Mouse (Mus musculus) T-helper 2 cell (primary cell): Measurements from ENCODE around the gene Serhl.

Experiments used
- in situ Hi-C: fragments of 300-600 bp; cut with MboI, MseI; formaldehyde crosslinking; loops from one replicate; pipeline ENCODE4 v1.15.1; 2025; ENCODE audit warnings: high pct_unique_total_duplicates

Serhl gene

DNA sequence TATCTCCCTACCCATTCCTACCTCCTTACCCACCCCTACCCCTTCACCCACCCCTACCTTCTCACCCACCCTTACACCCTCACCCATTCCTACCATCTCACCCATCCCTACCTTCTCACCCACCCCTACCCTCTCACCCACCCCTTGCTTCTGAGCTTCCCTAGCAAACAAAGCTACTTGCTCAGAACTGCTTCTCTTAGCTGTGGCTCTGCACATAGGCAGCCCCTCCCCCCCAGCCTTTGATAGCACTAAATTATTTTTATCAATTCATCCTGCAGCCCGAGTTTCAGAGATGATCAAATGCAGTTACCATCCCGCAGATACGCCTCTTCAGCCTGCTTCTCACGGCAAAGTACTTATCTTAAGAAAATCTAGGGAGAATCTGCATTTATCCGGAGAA is 5.8 kb upstream of the Serhl start:
- in situ Hi-C loops, result no loop called here

DNA sequence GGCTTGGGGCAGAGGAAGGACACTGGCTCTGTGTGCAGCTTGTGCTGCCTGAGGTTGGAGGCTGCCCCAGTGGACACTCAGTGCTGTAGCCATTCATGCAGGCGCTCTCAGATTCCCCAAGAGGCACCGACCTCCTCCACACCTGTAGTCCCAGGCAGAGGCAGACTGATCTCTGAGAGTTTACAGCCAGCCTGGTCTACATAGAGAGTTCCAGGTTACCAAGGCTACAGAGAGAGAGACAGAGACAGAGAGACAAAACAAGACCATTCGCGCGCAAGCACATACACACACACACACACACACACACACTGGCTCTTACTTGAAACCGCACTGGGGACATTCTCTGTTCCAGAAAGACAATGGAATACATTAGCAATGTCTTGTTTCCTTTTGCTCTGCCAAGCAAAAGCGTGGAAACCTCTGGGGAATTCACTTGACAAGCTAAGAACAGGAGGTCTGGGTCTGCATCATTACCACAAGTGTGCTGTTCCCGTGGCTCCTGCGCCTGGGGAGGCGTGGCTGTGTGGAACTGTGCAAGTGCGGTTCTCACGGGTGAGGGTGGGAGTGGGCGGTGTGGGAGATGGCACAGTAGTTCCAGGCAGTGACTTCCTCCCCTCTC is 5.2 kb upstream of the Serhl start:
- in situ Hi-C loops, result no loop called here

DNA sequence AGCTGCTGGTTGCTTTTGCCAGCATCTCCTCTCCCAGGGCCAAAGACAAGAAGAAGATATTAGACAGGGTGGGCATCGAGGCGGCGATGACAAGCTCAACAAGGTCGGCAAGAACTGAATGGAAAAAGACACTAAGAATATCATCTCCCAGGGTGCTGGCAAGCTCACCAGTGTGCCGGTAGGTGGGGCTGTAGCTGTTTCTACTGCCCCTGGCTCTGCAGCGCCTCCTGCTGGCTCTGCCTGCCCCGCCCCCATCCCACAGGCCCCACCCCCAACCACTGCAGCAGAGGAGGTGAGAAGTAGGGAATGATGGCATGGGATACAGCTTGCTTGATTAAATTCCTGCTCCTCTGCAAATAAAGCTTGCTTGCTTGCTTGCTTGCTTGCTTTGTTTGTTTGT is 3.4 kb upstream of the Serhl start:
- in situ Hi-C loops, result no loop called here

DNA sequence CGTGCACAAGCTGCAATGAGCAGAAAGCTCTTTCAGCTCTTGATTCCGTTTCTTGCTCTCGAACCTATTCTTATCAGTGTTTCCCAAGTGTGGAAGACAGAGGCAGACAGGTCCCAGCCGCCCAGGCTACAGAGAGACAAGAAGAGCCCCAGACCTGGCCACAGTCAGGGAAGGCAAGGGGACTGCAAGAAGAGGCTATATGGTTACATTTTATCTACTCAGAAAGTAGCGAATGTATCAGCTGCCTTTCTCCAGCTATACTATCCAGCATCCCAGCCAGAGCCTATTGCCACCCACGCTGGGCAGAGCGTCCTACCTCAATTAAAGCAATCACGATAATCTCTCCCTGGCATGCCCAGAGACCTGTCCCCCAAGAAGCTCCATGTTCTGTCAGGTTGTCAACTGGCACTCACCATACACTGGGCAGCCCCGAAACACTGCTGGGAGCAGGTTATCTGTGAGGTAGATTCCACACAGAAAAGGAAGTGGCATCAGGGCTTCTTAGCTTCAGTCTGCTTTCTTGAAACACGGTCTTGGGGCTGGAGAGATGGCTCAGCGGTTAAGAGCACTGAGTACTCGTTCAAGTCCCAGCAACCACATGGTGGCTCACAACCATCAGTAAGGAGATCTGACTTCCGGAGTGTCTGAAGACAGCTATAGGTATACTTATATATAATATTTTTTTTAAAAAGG is 2.5 kb upstream of the Serhl start:
- in situ Hi-C loops, result no loop called here

DNA sequence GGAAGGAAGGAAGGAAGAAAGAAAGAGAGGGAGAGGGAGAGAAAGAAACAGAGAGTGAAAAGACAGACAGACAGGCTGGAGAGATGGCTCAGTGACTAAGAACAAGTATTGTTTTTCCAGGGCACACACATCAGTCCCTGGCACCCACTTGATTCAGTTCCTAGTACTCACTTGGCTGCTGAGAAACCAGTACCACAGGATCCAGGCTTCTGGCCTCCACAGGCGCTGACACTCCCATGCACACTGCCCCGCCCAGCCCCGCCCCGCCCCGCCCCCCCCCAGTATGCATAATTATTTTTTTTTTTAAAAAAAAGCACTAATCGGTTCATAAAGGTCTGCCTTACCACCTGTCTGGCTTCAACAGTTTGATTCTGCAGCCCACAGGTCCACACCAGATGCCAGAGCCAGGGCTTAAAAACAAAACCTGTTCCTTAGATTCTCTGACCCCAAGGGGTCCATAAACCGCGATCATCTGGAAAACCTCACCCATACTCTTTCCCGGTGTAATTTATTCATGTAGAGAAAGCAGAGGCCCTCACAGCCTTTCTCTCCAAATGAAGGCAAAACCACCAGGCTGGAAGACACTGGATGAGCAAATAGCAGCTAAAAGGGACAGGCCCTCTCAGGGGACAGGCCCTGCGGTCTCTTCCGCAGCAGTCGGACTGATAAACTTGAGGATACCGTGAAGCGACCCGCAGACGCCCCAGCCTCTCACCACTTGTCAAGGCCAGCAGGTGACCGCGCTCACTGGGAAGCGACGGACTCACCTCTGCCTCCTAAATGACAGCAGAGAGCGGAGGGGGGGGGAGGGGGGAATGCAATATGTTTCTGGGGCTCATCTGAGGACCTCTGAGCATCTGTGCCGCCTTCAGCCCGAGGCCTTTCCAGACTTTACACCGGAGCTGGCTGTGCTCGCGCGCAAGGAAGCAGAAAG is 544 bp upstream of the Serhl start:
- in situ Hi-C loops, result no loop called here

DNA sequence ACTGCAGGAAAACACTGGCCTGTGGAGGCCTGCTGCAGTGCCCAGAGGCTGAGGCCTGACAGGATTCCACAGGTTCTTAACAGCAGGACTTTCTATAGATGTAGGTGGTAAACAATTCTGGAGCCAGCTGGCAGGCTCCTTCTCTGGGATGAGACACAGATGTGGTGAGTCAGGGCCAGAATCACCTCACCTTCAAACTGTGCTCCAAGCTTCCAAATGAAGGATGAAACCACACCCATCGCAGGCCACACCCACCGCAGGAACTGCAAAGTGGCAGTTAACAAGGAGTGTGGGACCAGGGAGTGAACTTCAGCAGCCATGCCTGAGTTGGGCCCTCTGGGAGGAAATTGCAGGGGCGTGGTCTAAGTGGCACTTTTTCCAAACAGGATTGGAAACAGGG is 1.6 kb downstream of the Serhl start:
- in situ Hi-C loops, result no loop called here

DNA sequence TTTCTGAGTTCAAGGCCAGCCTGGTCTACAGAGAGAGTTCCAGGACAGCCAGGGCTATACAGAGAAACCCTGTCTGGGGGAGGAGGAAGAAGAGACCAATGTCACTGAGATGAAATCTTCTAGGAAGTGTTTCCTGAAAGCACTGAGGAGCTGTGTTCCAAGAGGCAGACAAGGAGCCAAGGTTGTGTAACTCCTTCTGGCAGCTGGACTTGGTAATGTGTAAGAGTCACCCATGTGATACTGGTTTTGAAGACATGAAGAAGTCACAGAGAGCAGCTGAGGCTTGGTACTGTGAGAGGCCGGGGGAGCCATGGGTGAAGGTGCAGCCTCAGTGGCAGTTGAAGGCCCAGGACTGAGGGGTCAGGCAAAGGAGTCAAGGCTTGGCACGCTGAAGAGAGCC is 4.4 kb downstream of the Serhl start:
- in situ Hi-C loops, result no loop called here

DNA sequence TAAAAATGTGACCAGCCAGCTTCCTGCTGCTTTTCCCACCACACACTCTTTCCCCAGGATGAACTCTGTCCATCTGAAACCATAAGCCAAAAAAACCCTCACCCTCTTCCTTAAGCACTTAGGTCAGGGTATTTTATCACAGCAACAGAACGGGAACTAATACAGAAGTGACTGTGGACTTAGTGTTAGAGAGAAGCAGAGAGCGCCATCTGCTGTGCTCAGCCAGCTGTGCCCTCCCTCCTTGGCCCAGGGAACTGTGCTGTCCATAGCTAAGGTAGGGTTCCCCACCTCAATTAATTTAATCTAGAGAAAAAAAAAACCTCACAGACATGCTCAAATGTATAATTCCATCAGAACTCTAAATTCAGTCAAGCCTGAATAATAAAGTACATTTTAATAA is 6.6 kb downstream of the Serhl start:
- in situ Hi-C loops, result no loop called here

DNA sequence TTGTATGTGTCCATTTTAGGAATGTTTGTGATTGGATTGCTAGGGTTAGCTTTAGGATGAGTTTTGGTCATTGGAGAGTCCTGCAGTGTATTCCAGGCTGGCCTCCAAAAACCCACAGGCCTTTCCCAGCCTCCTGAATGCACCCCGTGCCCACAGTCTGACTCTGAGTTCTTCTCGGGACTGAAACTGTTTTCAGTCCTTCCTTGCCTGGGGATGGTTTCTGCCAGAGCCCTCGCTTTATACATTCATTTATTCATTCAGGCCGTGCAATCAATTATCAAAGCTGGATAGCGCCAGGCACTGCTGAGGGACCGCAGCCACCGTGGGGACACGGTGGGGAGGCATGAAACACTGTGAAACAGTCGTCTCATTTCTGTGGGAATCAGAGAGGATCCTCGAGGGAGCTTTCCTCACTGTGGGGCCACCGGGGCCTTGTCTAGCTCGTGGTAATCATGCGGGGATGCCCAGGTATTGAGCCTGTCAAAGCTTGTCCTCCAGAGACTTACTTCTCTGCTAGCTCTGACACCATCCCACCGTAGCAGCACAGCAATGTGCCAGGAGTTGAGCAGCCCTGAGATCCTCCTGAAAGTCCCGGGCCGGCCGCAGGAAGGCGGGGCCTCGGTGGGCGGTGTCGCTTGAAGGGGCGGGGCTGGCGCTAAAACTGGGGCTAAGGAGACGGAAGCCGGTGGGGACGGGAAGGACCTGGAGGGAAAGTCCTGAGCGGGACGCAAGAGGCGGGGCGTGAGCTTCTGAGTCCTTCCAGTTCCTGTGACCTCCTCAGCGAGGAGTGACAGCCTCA is 10.4 kb downstream of the Serhl start:
- in situ Hi-C loops, result loop anchor here (25.0 kb wide), 1 partner anchor 1687 kb away; the partner anchor contains the start of genes Dnajb7, St13 and Xpnpep3

DNA sequence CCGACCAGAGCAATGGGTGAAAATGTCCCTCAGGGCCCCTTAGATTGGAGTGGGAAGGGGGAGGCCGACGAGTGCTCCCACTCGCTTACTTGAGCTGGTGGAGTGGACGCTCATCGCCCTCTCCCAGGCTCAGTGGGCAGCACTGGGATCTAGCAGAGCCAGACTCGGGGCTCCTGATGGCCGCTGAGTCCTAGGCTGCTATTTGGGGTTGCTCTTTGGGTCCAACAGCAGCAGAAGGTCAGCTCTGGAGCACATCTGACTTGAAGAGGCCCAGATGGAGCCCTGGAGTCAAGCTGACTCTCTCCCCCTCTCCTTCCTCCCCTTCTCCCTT is 11.0 kb downstream of the Serhl start:
- in situ Hi-C loops, result loop anchor here (25.0 kb wide), 1 partner anchor 1688 kb away; the partner anchor contains the start of genes Dnajb7, St13 and Xpnpep3

DNA sequence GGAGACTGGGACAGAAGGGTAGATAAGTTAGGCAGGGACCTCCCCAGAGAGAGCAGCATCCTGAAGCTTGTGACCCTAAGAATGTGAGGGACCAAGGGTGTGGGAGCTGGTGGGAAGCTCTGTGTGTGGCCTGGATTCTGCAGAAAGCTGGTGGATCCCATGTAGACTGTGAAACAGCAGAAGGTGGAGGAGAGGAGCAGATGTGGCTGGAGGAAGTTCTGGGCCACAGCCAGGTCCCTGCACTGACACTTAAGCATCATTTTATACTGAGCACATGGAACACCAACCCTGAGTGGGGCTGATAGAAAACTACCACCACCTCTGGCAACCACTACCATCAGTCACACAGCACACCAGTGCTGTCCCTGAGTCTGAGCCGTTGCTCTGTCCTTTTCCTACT is 13.8 kb downstream of the Serhl start:
- in situ Hi-C loops, result loop anchor here (25.0 kb wide), 1 partner anchor 1691 kb away; the partner anchor contains the start of genes Dnajb7, St13 and Xpnpep3

DNA sequence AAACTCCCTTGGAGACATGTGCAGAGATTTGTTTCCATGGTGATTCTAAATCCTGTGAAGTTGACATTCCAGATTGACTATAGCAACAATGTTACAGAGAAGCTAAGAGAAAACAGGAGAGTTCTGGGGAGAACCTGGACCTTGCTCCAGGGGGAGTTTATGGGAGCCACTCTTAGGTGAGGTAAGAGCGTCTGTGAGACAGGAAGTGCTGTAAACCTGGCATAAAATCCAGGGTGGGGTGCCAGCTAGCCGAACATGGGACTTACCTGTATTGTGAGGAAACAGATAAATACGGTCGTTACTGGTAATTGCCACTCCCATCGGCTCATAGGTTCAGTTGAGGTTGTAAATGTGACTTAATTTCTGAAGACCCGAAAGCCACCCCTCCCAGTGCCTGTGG is 17.1 kb downstream of the Serhl start:
- in situ Hi-C loops, result loop anchor here (25.0 kb wide), 1 partner anchor 1694 kb away; the partner anchor contains the start of genes Dnajb7, St13 and Xpnpep3

DNA sequence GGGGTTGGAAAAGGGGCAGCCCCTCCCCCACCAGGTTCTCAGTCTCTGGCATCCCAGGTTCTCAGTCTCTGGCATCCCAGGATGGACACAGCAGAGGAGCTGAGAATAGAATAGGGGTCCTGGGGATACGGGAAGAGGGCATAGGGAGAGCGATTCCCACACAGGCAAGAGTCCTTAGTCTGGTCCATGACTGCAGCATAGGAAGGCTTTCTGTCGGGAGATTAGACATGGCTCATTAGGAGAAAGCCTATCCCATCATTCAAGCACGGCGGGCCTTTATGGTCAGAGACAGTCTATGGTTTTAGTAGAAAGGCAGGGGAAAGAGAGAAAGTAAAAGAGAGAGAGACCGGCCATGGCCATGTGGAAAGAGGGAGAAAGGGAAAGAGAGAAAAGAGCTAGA is 18.5 kb downstream of the Serhl start:
- in situ Hi-C loops, result loop anchor here (25.0 kb wide), 1 partner anchor 1696 kb away; the partner anchor contains the start of genes Dnajb7, St13 and Xpnpep3

DNA sequence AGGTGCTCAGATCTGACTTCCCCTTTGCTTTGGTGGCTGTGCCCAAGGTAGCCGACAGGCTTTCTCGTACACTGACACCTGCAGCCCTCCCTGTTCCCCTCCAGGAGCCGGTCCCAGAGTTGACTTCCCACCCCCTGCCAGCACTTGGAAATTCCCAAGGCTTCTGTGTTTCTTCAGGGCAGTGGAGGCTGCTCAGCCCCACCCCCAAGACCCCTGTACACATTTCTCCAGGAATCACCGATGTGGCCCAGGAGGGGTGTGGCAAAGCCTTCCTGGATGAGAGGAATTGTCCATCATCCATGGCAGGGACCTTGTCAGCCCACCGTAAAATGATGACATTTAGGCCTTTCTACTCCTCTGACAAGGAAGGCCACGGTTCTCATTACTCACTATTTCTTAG is 22.0 kb downstream of the Serhl start:
- in situ Hi-C loops, result loop anchor here (25.0 kb wide), 1 partner anchor 1699 kb away; the partner anchor contains the start of genes Dnajb7, St13 and Xpnpep3

DNA sequence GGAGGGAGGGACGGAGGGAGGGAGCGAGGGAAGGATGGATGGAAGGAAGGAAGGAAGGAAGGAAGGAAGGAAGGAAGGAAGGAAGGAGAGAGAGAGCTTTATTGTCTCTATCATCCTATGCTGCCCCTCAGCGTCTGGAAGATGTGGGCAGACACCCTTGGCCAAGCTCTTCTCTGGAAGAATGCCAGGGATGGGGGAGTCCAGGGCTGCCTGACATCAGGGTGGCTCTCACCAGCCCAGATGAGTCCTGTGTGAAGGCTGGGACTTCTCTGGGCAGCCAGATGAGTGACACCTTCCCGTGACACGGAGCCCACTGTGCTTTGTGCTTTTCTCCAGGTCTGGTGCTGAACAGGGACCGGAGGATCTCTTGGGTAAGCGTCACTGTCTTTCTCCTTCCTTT is 22.6 kb downstream of the Serhl start:
- in situ Hi-C loops, result loop anchor here (25.0 kb wide), 1 partner anchor 1700 kb away; the partner anchor contains the start of genes Dnajb7, St13 and Xpnpep3

DNA sequence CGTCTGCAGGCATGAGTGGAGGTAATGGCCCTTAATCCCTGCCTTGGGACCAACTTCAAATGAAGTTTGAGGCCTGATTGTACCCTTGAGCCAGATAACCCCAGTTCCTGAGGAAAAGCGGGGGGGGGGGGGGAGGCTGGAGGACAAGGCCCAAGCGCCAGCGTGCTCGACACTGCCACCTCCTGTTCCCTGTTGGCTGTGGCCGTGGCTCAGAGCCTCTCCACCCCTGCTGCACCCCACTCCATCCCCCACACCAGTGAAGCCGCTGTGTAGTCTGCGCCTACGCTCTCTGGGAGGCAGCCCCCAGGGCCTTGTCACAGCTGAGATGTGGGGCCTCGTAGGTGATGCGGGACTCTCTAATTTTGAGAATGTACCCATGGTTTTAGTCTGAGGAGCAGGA is 23.6 kb downstream of the Serhl start:
- in situ Hi-C loops, result loop anchor here (25.0 kb wide), 1 partner anchor 1701 kb away; the partner anchor contains the start of genes Dnajb7, St13 and Xpnpep3

DNA sequence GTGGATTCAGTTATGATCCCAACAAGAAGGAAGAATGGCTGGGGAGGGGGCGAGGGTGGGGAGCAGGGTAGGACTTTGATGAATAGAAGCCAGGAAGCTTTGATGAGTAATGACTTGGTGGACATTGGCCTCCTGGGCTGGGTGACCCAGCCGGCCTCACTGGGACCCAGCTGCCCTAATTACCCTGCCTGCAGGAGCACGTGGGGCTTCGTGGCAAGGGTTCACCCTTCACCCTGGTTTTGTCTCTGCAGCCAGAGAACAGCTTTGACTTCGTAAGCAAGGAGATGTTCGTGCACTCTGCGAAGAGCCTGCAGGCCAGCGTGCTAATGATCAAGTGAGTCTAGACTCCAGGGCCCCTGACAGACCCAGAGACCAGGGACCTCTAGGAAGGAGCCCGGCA is 24.8 kb downstream of the Serhl start:
- in situ Hi-C loops, result loop anchor here (25.0 kb wide), 1 partner anchor 1702 kb away; the partner anchor contains the start of genes Dnajb7, St13 and Xpnpep3

DNA sequence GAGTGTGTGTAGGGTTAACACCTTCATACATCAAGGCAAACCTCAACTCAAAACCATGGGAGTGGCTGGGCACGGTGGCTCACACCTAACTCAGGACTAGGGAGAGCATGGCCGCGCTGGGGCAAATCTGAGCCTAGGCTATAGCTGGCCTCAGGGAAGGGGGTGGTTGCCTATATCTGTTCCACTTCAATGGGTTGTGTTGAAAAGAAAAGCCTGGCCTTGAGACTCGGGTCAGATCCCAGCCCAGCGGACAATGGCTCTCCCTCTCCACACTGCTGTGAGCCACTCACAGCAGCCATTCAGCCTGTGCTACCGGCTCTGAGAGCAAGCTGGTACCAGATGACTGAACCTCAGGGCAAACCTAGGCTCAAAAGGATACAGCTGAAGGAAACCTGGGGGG is 25.8 kb downstream of the Serhl start:
- in situ Hi-C loops, result loop anchor here (25.0 kb wide), 1 partner anchor 1703 kb away; the partner anchor contains the start of genes Dnajb7, St13 and Xpnpep3

DNA sequence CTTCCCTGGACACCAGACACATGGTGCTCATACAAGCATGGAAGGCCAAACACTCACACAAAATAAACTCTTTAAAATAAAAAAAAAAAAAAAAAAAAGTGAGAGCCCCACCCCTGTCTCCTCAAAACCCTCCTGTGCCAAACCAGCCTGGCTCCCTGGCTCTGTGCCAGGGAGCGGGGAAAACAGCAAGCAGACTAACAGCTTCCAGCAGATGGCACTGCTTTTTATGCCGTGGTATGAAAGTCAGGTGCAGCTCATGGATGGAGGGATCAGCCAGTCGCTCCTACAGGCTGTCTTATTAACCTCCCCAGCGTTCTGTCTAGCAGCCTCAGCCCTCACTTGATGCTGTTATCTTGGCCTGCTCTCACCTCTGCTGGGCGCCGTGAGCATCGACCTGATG is 29.1 kb downstream of the Serhl start:
- in situ Hi-C loops, result loop anchor here (25.0 kb wide), 1 partner anchor 1706 kb away; the partner anchor contains the start of genes Dnajb7, St13 and Xpnpep3

DNA sequence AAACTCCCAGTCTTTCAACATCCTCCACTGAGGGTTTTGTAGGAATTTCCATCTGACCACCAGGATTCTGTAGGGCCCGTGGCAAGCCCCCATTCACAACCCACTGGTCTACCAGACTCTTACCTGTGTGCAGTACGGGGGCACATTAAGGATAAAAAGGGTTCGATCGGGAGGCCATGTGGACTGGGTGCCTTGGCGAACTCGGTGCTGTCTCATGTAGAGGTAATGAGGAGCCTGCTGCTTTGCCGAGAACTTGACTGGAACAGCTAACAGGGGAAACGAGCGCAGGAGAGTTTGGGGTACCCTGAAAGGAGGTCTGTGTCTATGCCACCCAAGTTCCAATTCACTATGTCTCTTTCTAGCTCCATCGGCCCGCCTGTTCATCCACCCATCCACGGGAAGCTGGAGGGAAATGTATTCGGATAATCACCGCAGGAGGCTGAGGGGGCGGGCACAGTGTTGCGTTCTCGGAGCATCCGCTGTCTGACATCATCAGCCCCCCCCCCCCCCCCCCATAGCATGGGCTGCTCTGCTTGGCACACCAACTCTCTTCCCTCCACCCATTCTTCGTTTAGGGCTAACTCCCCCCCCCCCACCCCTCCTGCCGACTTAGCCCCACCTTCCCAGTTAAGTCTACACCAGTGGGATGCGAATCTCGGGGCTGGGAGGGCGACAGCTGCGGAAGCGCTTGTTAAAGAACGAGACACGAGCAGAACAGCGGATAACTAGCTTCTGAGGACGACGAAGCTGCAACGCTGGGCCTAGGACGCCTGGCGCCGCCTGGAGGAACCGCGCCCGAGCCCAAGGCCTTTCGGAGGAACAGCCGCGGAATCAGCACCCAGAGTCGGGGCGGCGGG is 32.6 kb downstream of the Serhl start:
- in situ Hi-C loops, result loop anchor here (25.0 kb wide), 1 partner anchor 1710 kb away; the partner anchor contains the start of genes Dnajb7, St13 and Xpnpep3
